9 mouse cellular contexts compared by ENCODE assay signal in the genomic region with DNA sequence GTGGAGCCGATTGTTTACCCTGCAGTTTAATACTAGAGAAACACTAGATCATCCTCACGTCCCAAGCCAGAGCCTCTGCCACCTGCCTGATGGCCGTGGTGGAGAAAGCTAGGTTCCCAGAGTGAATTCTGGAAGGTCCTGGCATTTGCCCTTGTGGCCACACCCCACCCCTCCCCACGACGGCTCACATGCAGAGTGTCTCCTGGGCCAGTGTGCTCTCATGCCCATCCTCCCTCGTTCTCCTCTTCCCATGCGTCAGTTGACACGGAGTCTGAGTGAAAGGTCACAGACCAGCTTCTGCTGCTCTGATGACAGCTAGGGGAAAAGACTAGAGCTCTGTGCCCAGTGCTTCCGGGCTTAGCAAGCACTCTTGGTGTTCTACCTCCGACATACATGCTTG. TPM values are rescaled to one million over a fixed set of nuclear protein-coding genes. Genes with fewer than 3 reads are reported as not detected.
A peak's percentile ranks its signal among the peaks of the same experiment; 100 is the strongest.
DNase-seq lines count a peak whose midpoint lies in the region; ATAC-seq and TF ChIP-seq lines count a peak whose summit lies in the region.
"Had no signal": no experiment of that assay in that cellular context is flagged by ENCODE, and none has a peak within 500 bp of the region (broad histone marks: within the 10 kb centered on the region; RNA-seq: fewer than 3 reads in every experiment).

No protein-coding gene starts in this region.

- DNase-seq in midbrain, embryonic 14.5 days: no peak
- DNase-seq in kidney, postnatal 4 days: peak; percentile 62 to 80
- DNase-seq in skeletal muscle tissue, adult 2 months (ENCODE audit: low read depth, low spot score): peak; percentile 94
- DNase-seq in left cerebral cortex, adult 9 months (ENCODE audit: low spot score in 2 of 2): no peak
- no peak for DNase-seq in thymus, postnatal 14 days
- DNase-seq in hindbrain, postnatal 0 days (ENCODE audit: low spot score): no peak

- ATAC-seq in midbrain, embryonic 16.5 days: no peak
- no peak for ATAC-seq in midbrain, embryonic 14.5 days (ENCODE audit: low FRiP score, low TSS enrichment)
- no peak for ATAC-seq in heart, embryonic 11.5 days (replicated peaks; ENCODE audit: insufficient number of reproducible peaks, low FRiP score, low TSS enrichment)
- ATAC-seq in hindbrain, postnatal 0 days: no peak
- ATAC-seq: intestine, postnatal 0 days had no signal

- WGBS in midbrain, embryonic 16.5 days: 70% methylated on average over 10 of the region's 10 CpGs
- 79% methylated on average over 10 of the region's 10 CpGs for WGBS in midbrain, embryonic 14.5 days
- 29% methylated on average over 10 of the region's 10 CpGs for WGBS in heart, embryonic 11.5 days (ENCODE audit: insufficient replicate concordance)
- WGBS in hindbrain, postnatal 0 days: 71% methylated on average over 10 of the region's 10 CpGs

- H3K36me3 ChIP-seq in midbrain, embryonic 16.5 days (ENCODE audit: control insufficient read depth, insufficient read depth, low read length): no peaks in the 10 kb centered on the region
- no peaks in the 10 kb centered on the region for H3K36me3 ChIP-seq in midbrain, embryonic 14.5 days (ENCODE audit: control insufficient read depth, insufficient read depth, low read length)
- no peaks in the 10 kb centered on the region for H3K36me3 ChIP-seq in heart, embryonic 11.5 days (ENCODE audit: control insufficient read depth, insufficient read depth, low read length)
- no peaks in the 10 kb centered on the region for H3K36me3 ChIP-seq in hindbrain, postnatal 0 days (ENCODE audit: insufficient read depth, low read length)

- H3K9me3 ChIP-seq in midbrain, embryonic 16.5 days (replicated peaks; ENCODE audit: control insufficient read depth, low read length, poor library complexity, severe bottlenecking): no peaks in the 10 kb centered on the region
- no peaks in the 10 kb centered on the region for H3K9me3 ChIP-seq in midbrain, embryonic 14.5 days (ENCODE audit: control insufficient read depth, low read length)
- H3K9me3 ChIP-seq in heart, embryonic 11.5 days (replicated peaks; ENCODE audit: control insufficient read depth, low read length): no peaks in the 10 kb centered on the region
- H3K9me3 ChIP-seq in hindbrain, postnatal 0 days (ENCODE audit: low read length): no peaks in the 10 kb centered on the region

- H3K9ac ChIP-seq in midbrain, embryonic 16.5 days (ENCODE audit: low read depth, low read length): 0 out of 2 replicates have a peak overlapping the region, but pooled peaks have one; percentile 10
- H3K9ac ChIP-seq in midbrain, embryonic 14.5 days (replicated peaks; ENCODE audit: low read length): no peak overlapping the region
- H3K9ac ChIP-seq in heart, embryonic 11.5 days (ENCODE audit: low read depth, low read length): peak overlapping the region; percentile 54; the same call in 1 of the 2 replicates
- no peak overlapping the region for H3K9ac ChIP-seq in hindbrain, postnatal 0 days (replicated peaks; ENCODE audit: low read length)

- no peak overlapping the region for H3K4me2 ChIP-seq in midbrain, embryonic 16.5 days (ENCODE audit: low read length)
- H3K4me2 ChIP-seq in midbrain, embryonic 14.5 days (ENCODE audit: low read length): no peak overlapping the region
- peak overlapping the region; percentile 88 for H3K4me2 ChIP-seq in heart, embryonic 11.5 days
- H3K4me2 ChIP-seq in hindbrain, postnatal 0 days (ENCODE audit: low read depth, low read length): no peak overlapping the region

- peaks cover 13% of the 10 kb centered on the region; the same call in 1 of the 2 replicates for H3K4me1 ChIP-seq in midbrain, embryonic 16.5 days (ENCODE audit: control insufficient read depth, insufficient read depth, low read length)
- 0 out of 2 replicates have a peak, but pooled peaks cover 2% of the 10 kb centered on the region for H3K4me1 ChIP-seq in midbrain, embryonic 14.5 days (ENCODE audit: control insufficient read depth, insufficient read depth, low read length)
- peaks cover 74% of the 10 kb centered on the region for H3K4me1 ChIP-seq in heart, embryonic 11.5 days (ENCODE audit: control insufficient read depth, insufficient read depth, low read length)
- H3K4me1 ChIP-seq in hindbrain, postnatal 0 days (ENCODE audit: insufficient read depth, low read length): peaks cover 38% of the 10 kb centered on the region

- no peaks in the 10 kb centered on the region for H3K27me3 ChIP-seq in midbrain, embryonic 16.5 days (ENCODE audit: control insufficient read depth, insufficient read depth, low read depth, low read length)
- no peaks in the 10 kb centered on the region for H3K27me3 ChIP-seq in midbrain, embryonic 14.5 days (ENCODE audit: control insufficient read depth, insufficient read depth, low read length)
- no peaks in the 10 kb centered on the region for H3K27me3 ChIP-seq in heart, embryonic 11.5 days (ENCODE audit: control insufficient read depth, insufficient read depth, low read length)
- H3K27me3 ChIP-seq in hindbrain, postnatal 0 days (ENCODE audit: insufficient read depth, low read length): no peaks in the 10 kb centered on the region

- H3K4me3 ChIP-seq in midbrain, embryonic 16.5 days (ENCODE audit: low read depth, low read length): no peak overlapping the region
- no peak overlapping the region for H3K4me3 ChIP-seq in midbrain, embryonic 14.5 days (replicated peaks; ENCODE audit: low read depth, low read length)
- no peak overlapping the region for H3K4me3 ChIP-seq in heart, embryonic 11.5 days (ENCODE audit: low read depth, low read length)
- H3K4me3 ChIP-seq in hindbrain, postnatal 0 days (ENCODE audit: low read length): no peak overlapping the region

- TF ChIP-seq CTCF in hindbrain, postnatal 0 days (IDR thresholded peaks at IDR 0.05; ENCODE audit: low read depth): no peak

- no peak overlapping the region for H3K27ac ChIP-seq in midbrain, embryonic 16.5 days (ENCODE audit: low read length)
- no peak overlapping the region for H3K27ac ChIP-seq in midbrain, embryonic 14.5 days (replicated peaks; ENCODE audit: low read depth, low read length)
- H3K27ac ChIP-seq in heart, embryonic 11.5 days (ENCODE audit: low read depth, low read length): peak overlapping the region; percentile 54
- no peak overlapping the region for H3K27ac ChIP-seq in hindbrain, postnatal 0 days

RNA-seq across cellular contexts. Expression of a gene that starts 7.0 kb away (rescaled TPM):
- 2.5 and 2.9 TPM in 2 replicates for polyA plus RNA-seq in midbrain, embryonic 16.5 days (2015; fragmentation: Nextera tagmentation; extraction: Ambion mirVana)
- 1.2 and 1.8 TPM in 2 replicates for polyA plus RNA-seq in midbrain, embryonic 14.5 days (2014; fragmentation: Nextera tagmentation; extraction: Ambion mirVana)
- polyA plus RNA-seq in heart, embryonic 11.5 days (2014; fragmentation: Nextera tagmentation; extraction: Ambion mirVana): 7.2 and 7.5 TPM in 2 replicates
- 8.1 and 10.1 TPM in 2 replicates for total RNA-seq in hindbrain, postnatal 0 days (2014; rRNA removed)
- polyA plus RNA-seq in hindbrain, postnatal 0 days (2015; fragmentation: Nextera tagmentation; extraction: Ambion mirVana): 3.7 and 4.4 TPM in 2 replicates

RNA-seq across cellular contexts. Expression of a gene that starts 20.5 kb away (rescaled TPM):
- 0.14 and 0.39 TPM in 2 replicates for polyA plus RNA-seq in midbrain, embryonic 16.5 days (2015; fragmentation: Nextera tagmentation; extraction: Ambion mirVana)
- 0.29 and 0.58 TPM in 2 replicates for polyA plus RNA-seq in midbrain, embryonic 14.5 days (2014; fragmentation: Nextera tagmentation; extraction: Ambion mirVana)
- polyA plus RNA-seq in heart, embryonic 11.5 days (2014; fragmentation: Nextera tagmentation; extraction: Ambion mirVana): 0.17 and 0.21 TPM in 2 replicates
- total RNA-seq in hindbrain, postnatal 0 days (2014; rRNA removed): 1.1 TPM in 1 of 2 replicates, not detected in the other
- polyA plus RNA-seq in hindbrain, postnatal 0 days (2015; fragmentation: Nextera tagmentation; extraction: Ambion mirVana): 0.34 TPM in 1 of 2 replicates, not detected in the other

RNA-seq across cellular contexts. Expression of a gene that starts 32.1 kb away (rescaled TPM):
- not detected in 2 replicates for polyA plus RNA-seq in midbrain, embryonic 16.5 days (2015; fragmentation: Nextera tagmentation; extraction: Ambion mirVana)
- not detected in 2 replicates for polyA plus RNA-seq in midbrain, embryonic 14.5 days (2014; fragmentation: Nextera tagmentation; extraction: Ambion mirVana)
- not detected in 2 replicates for polyA plus RNA-seq in heart, embryonic 11.5 days (2014; fragmentation: Nextera tagmentation; extraction: Ambion mirVana)
- total RNA-seq in hindbrain, postnatal 0 days (2014; rRNA removed): not detected in 2 replicates
- not detected in 2 replicates for polyA plus RNA-seq in hindbrain, postnatal 0 days (2015; fragmentation: Nextera tagmentation; extraction: Ambion mirVana)

RNA-seq across cellular contexts. Expression of a gene that starts 33.3 kb away (rescaled TPM):
- polyA plus RNA-seq in midbrain, embryonic 16.5 days (2015; fragmentation: Nextera tagmentation; extraction: Ambion mirVana): 102 and 105 TPM in 2 replicates
- 129 and 130 TPM in 2 replicates for polyA plus RNA-seq in midbrain, embryonic 14.5 days (2014; fragmentation: Nextera tagmentation; extraction: Ambion mirVana)
- 85.3 and 95.2 TPM in 2 replicates for polyA plus RNA-seq in heart, embryonic 11.5 days (2014; fragmentation: Nextera tagmentation; extraction: Ambion mirVana)
- total RNA-seq in hindbrain, postnatal 0 days (2014; rRNA removed): 93.7 and 106 TPM in 2 replicates
- 86.3 and 91.0 TPM in 2 replicates for polyA plus RNA-seq in hindbrain, postnatal 0 days (2015; fragmentation: Nextera tagmentation; extraction: Ambion mirVana)

RNA-seq across cellular contexts. Expression of a gene that starts 38.4 kb away (rescaled TPM):
- polyA plus RNA-seq in midbrain, embryonic 16.5 days (2015; fragmentation: Nextera tagmentation; extraction: Ambion mirVana): 9.4 TPM in 2 replicates
- polyA plus RNA-seq in midbrain, embryonic 14.5 days (2014; fragmentation: Nextera tagmentation; extraction: Ambion mirVana): 9.2 and 9.6 TPM in 2 replicates
- polyA plus RNA-seq in heart, embryonic 11.5 days (2014; fragmentation: Nextera tagmentation; extraction: Ambion mirVana): 0.57 and 0.72 TPM in 2 replicates
- 5.8 and 9.6 TPM in 2 replicates for total RNA-seq in hindbrain, postnatal 0 days (2014; rRNA removed)
- 5.6 and 6.2 TPM in 2 replicates for polyA plus RNA-seq in hindbrain, postnatal 0 days (2015; fragmentation: Nextera tagmentation; extraction: Ambion mirVana)

Comparison
In these comparisons a context has a peak if more than half of its experiments do, and no peak if none do; other contexts are left out.
1. H3K9ac ChIP-seq: peak in midbrain, embryonic 16.5 days (single experiment) and heart, embryonic 11.5 days (single experiment); none in midbrain, embryonic 14.5 days (single experiment) and hindbrain, postnatal 0 days (single experiment).
2. DNase-seq: peak in kidney, postnatal 4 days (2 of 2) and skeletal muscle tissue, adult 2 months (single experiment); none in midbrain, embryonic 14.5 days (single experiment), left cerebral cortex, adult 9 months (0 of 2), thymus, postnatal 14 days (single experiment) and hindbrain, postnatal 0 days (single experiment).